Mouse (Mus musculus): ENCODE data around the gene Fgf22. TPM values are rescaled to one million over a fixed set of nuclear protein-coding genes. Genes with fewer than 3 reads are reported as not detected.

Fgf22 gene
- polyA plus RNA-seq, 1 experiment from 2014 or later, result 0.12 TPM

- WGBS, result 91% methylated on average over 3 of the region's 3 CpGs
- H3K9me3 ChIP-seq (replicated peaks), result no peaks in the 10 kb centered on the region
- no peak for ATAC-seq (replicated peaks; ENCODE audit: low FRiP score)
- H3K27me3 ChIP-seq, result 0 out of 2 replicates have a peak, but pooled peaks cover 1% of the 10 kb centered on the region
- H3K27ac ChIP-seq, result no peak overlapping the region
- no peak overlapping the region for H3K4me3 ChIP-seq (replicated peaks)
- peaks cover 24% of the 10 kb centered on the region for H3K4me1 ChIP-seq
- no peaks in the 10 kb centered on the region for H3K36me3 ChIP-seq
- no peak overlapping the region for H3K4me2 ChIP-seq
- H3K9ac ChIP-seq, result no peak overlapping the region
Observed at GRCm38 (mm10) chr10:79772320-79772719, 17.4 kb downstream of the Fgf22 start.

DNA sequence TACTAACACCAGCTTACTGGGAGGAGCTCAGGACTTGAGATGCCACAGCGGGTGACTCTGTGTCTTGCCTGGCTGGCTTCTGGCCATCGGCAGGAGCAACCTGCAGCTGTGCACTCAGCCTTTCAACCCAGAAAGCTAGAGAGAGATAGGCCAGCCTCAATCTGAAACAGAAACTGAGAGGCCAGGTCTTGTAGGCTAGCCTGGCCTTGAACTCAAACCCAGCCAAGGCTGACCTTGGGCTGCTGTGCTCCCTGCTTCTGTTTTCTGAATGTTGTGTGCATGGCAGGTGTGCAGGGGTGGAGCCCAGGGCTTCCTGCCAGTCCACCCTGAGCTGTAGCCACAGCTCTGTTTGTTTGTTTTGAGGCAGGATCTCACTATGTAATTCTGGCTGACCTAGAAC is 18.3 kb downstream of the Fgf22 start:
- H3K27ac ChIP-seq, result no peak overlapping the region
- peaks cover 8% of the 10 kb centered on the region; the same call in 1 of the 2 replicates for H3K27me3 ChIP-seq
- no peaks in the 10 kb centered on the region for H3K9me3 ChIP-seq (replicated peaks)
- H3K4me1 ChIP-seq, result peaks cover 24% of the 10 kb centered on the region
- no peak overlapping the region for H3K4me2 ChIP-seq
- no peak overlapping the region for H3K4me3 ChIP-seq (replicated peaks)
- no peak overlapping the region for H3K9ac ChIP-seq
- ATAC-seq (replicated peaks; ENCODE audit: low FRiP score), result no peak
- 87% methylated on average over 2 of the region's 2 CpGs for WGBS
- H3K36me3 ChIP-seq, result no peaks in the 10 kb centered on the region

DNA sequence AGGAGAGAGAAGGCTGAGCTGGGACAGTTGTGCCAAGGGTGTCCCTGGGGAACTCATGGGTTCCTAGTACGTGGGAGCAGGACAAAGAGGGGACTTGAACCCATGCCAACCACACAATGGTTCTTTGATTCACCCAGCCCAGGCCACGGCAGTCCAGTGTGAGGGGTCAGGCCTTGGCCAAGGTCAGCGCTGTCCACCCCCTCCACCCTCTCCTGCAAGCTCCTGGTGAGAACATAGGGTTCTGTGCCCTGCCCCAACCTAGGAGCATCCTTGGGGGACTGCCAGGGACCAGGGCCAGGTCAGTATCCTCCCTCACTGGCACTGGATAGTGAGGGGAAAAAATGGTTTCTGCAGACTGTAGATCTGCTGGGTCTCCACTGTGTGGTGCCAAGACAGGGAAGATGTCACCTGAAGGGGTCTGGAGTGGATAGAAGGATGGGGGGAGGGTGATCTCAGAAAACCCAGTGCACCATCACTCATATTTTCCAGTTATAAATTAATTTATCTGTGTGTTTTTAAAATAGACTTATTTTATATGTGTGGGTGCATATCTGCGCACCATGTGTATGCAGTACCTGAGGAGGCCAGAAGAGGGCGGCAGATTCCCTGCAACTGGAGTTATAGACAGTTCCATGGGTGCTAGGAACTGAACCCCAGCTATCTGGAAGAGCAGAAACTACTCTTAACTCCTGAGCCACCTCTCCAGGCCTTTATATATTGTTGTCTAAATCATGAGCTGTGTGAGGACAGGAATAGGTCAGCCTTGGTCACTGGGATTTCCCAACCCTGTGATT is 19.8 kb downstream of the Fgf22 start:
- Histone ChIP-seq H3K4me2 (no peak overlapping the region), H3K27me3 (peaks cover 17% of the 10 kb centered on the region; the same call in 1 of the 2 replicates), H3K4me1 (peaks cover 30% of the 10 kb centered on the region), H3K27ac (no peak overlapping the region), H3K9me3 (replicated peaks) (no peaks in the 10 kb centered on the region), H3K36me3 (no peaks in the 10 kb centered on the region), H3K4me3 (replicated peaks) (no peak overlapping the region), H3K9ac (no peak overlapping the region)
- no peak for ATAC-seq (replicated peaks; ENCODE audit: low FRiP score)
- 66% methylated on average over 5 of the region's 5 CpGs for WGBS

- Histone ChIP-seq H3K9me3 (replicated peaks) (no peaks in the 10 kb centered on the region), H3K4me3 (replicated peaks) (peak within 1 kb of the TSS; percentile 57), H3K27me3 (peaks cover 27% of the 10 kb centered on the region), H3K36me3 (no peaks in the 10 kb centered on the region), H3K9ac (peak within 1 kb of the TSS; percentile 60), H3K4me1 (peaks cover 46% of the 10 kb centered on the region), H3K4me2 (peak within 1 kb of the TSS; percentile 94), H3K27ac (peak within 1 kb of the TSS; percentile 78)
- no peak for ATAC-seq (replicated peaks; ENCODE audit: low FRiP score)
- 1% methylated on average over 39 of the region's 39 CpGs for WGBS
Observed at GRCm38 (mm10) chr10:79777103-79777531, 22.2 kb downstream of the Fgf22 start, which contains the start of gene Fstl3. Fstl3 (plus strand) TSS chr10:79777272.

- Histone ChIP-seq H3K4me2 (peak overlapping the region; percentile 94), H3K27ac (peak overlapping the region; percentile 78), H3K4me3 (replicated peaks) (peak overlapping the region; percentile 57), H3K9me3 (replicated peaks) (no peaks in the 10 kb centered on the region), H3K9ac (peak overlapping the region; percentile 32; the same call in 1 of the 2 replicates), H3K36me3 (no peaks in the 10 kb centered on the region), H3K4me1 (peaks cover 46% of the 10 kb centered on the region), H3K27me3 (peaks cover 33% of the 10 kb centered on the region)
- WGBS, result 10% methylated on average over 15 of the region's 15 CpGs
- no peak for ATAC-seq (replicated peaks; ENCODE audit: low FRiP score)
Observed at GRCm38 (mm10) chr10:79778006-79778405, 23.1 kb downstream of the Fgf22 start.

- ATAC-seq (replicated peaks; ENCODE audit: low FRiP score), result no peak
- H3K27me3 ChIP-seq, result peaks cover 34% of the 10 kb centered on the region
- H3K36me3 ChIP-seq, result no peaks in the 10 kb centered on the region
- no peaks in the 10 kb centered on the region for H3K9me3 ChIP-seq (replicated peaks)
- H3K4me2 ChIP-seq, result peak overlapping the region; percentile 94; the same call in 1 of the 2 replicates
- H3K9ac ChIP-seq, result no peak overlapping the region
- H3K27ac ChIP-seq, result peak overlapping the region; percentile 78; the same call in 1 of the 2 replicates
- H3K4me1 ChIP-seq, result peaks cover 46% of the 10 kb centered on the region
- WGBS, result 12% methylated on average over 2 of the region's 2 CpGs
- H3K4me3 ChIP-seq (replicated peaks), result no peak overlapping the region
Observed at GRCm38 (mm10) chr10:79779193-79779592, 24.3 kb downstream of the Fgf22 start.

DNA sequence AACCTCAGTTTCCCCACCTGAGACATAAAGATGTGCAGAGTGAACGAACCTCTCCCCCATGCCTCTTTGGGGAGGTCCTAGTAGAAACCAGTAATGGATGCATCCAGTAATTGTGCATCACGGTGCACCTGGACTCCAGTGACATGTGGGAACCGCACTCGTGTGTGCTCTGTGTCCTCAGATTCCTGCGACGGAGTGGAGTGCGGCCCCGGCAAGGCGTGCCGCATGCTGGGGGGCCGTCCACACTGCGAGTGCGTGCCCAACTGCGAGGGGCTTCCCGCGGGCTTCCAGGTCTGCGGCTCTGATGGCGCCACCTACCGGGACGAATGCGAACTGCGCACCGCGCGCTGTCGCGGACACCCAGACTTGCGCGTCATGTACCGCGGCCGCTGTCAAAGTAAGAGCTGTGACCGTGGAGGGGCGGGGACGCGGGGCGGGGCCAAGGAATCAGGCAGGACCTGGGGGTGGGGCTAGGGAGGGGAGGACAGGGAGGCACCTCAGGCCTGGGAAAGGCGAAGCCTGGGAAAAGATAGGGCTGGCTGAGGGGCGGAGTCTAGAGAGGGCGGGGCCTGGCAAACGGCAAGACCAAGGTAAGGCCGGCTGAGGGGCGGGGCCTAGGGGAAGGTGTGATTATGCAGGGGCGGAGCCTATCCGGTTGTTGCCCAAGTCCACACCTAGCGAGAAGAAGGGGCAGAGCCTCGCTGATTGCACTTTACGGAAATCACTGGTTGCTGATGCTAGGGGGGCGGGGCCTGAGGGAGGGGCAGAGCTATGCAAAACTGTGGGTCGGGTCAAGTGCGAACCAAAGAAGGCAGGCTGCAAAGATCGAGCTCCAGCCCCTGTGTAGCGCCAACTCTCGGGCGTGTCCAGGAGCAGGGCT is 25.1 kb downstream of the Fgf22 start:
- peak overlapping the region; percentile 41 for H3K9ac ChIP-seq
- H3K27me3 ChIP-seq, result peaks cover 41% of the 10 kb centered on the region
- H3K4me1 ChIP-seq, result peaks cover 46% of the 10 kb centered on the region
- no peaks in the 10 kb centered on the region for H3K9me3 ChIP-seq (replicated peaks)
- peak overlapping the region; percentile 78 for H3K27ac ChIP-seq
- peak overlapping the region; percentile 94 for H3K4me2 ChIP-seq
- 2% methylated on average over 55 of the region's 55 CpGs for WGBS
- H3K4me3 ChIP-seq (replicated peaks), result peak overlapping the region; percentile 55
- H3K36me3 ChIP-seq, result no peaks in the 10 kb centered on the region
- peak; percentile 89 for ATAC-seq (replicated peaks; ENCODE audit: low FRiP score)

DNA sequence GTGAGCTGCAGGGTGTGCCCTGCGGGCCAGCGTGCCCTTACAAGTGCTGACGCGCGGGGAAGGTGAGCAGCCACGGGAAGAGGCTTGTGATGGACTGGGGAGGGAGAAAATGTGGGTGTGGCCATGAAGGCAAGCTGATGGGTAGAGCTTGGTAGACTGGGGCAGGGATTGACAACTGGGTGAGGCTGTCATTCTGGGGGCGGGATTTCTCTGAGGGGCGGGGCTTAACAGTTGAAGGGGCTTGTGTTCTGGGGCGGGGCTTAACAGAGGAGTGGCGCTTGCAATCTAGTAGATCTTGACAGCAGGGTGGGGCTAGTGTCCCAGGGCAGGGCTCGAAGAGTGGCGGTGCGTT is 25.8 kb downstream of the Fgf22 start:
- Histone ChIP-seq H3K36me3 (no peaks in the 10 kb centered on the region), H3K27ac (peak overlapping the region; percentile 78), H3K4me1 (peaks cover 46% of the 10 kb centered on the region), H3K9ac (peak overlapping the region; percentile 41), H3K27me3 (peaks cover 41% of the 10 kb centered on the region), H3K4me3 (replicated peaks) (peak overlapping the region; percentile 55), H3K4me2 (peak overlapping the region; percentile 94), H3K9me3 (replicated peaks) (no peaks in the 10 kb centered on the region)
- under 1% methylated on average over 13 of the region's 13 CpGs for WGBS
- no peak for ATAC-seq (replicated peaks; ENCODE audit: low FRiP score)

DNA sequence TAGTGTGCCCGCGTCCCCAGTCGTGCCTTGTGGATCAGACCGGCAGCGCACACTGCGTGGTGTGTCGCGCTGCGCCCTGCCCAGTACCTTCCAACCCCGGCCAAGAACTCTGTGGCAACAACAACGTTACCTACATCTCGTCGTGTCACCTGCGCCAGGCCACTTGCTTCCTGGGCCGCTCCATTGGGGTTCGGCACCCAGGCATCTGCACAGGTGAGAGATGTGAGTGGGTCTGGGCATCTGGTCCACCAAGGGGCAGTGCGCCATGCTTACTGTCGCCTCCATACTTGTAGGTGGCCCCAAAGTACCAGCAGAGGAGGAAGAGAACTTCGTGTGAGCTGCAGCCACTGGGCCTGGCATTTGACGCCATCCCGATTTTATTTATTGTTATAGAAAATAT is 26.3 kb downstream of the Fgf22 start:
- no peak overlapping the region for H3K27ac ChIP-seq
- no peak for ATAC-seq (replicated peaks; ENCODE audit: low FRiP score)
- peaks cover 46% of the 10 kb centered on the region for H3K4me1 ChIP-seq
- peak overlapping the region; percentile 22; the same call in 1 of the 2 replicates for H3K9ac ChIP-seq
- 26% methylated on average over 21 of the region's 21 CpGs for WGBS
- H3K27me3 ChIP-seq, result peaks cover 41% of the 10 kb centered on the region
- H3K4me2 ChIP-seq, result peak overlapping the region; percentile 94
- no peaks in the 10 kb centered on the region for H3K36me3 ChIP-seq
- H3K9me3 ChIP-seq (replicated peaks), result no peaks in the 10 kb centered on the region
- H3K4me3 ChIP-seq (replicated peaks), result peak overlapping the region; percentile 55

- peaks cover 44% of the 10 kb centered on the region for H3K4me1 ChIP-seq
- 46% methylated on average over 5 of the region's 5 CpGs for WGBS
- no peak for ATAC-seq (replicated peaks; ENCODE audit: low FRiP score)
- no peak overlapping the region for H3K4me3 ChIP-seq (replicated peaks)
- H3K9me3 ChIP-seq (replicated peaks), result no peaks in the 10 kb centered on the region
- H3K9ac ChIP-seq, result no peak overlapping the region
- H3K4me2 ChIP-seq, result no peak overlapping the region
- H3K27ac ChIP-seq, result no peak overlapping the region
- peaks cover 41% of the 10 kb centered on the region for H3K27me3 ChIP-seq
- H3K36me3 ChIP-seq, result no peaks in the 10 kb centered on the region
Observed at GRCm38 (mm10) chr10:79781956-79782355, 27.1 kb downstream of the Fgf22 start.

DNA sequence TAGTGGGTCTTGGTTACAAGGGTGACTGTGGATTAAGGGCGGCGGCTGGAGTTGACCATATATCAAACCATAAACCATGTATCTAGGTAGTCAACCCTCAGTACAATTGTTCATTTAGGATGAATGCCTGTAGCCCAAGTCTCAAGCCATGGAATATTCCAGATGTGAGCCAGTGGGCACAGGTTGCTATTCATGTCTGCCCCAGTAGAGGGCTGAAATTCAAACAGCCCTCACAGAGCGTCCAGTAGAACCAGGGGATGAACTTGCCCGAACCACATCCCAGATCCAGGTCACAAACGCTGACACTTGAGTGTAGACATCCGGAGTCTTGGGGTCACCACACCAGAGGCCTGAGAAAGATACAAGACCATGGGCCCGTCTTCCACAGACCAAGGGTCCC is 28.2 kb downstream of the Fgf22 start:
- 63% methylated on average over 7 of the region's 7 CpGs for WGBS
- H3K36me3 ChIP-seq, result no peaks in the 10 kb centered on the region

More for the DNA sequence above, 28.2 kb downstream of the Fgf22 start:
- Histone ChIP-seq H3K4me1 (peaks cover 33% of the 10 kb centered on the region), H3K9me3 (replicated peaks) (no peaks in the 10 kb centered on the region), H3K27ac (no peak overlapping the region), H3K4me2 (no peak overlapping the region), H3K27me3 (peaks cover 35% of the 10 kb centered on the region), H3K4me3 (replicated peaks) (no peak overlapping the region), H3K9ac (no peak overlapping the region)
- no peak for ATAC-seq (replicated peaks; ENCODE audit: low FRiP score)

Measured in kidney, embryonic 15.5 days (tissue).